Comparison of ENCODE assay signal across 16 mouse cellular contexts in genomic region chr17:42815374-42815773, GRCm38 (mm10).
DNase-seq lines count a peak whose midpoint lies in the region; ATAC-seq and TF ChIP-seq lines count a peak whose summit lies in the region.
"Had no signal": no experiment of that assay in that cellular context is flagged by ENCODE, and none has a peak within 500 bp of the region (broad histone marks: within the 10 kb centered on the region; RNA-seq: fewer than 3 reads in every experiment).

No protein-coding gene starts in this region.

- no peak overlapping the region for H3K4me3 ChIP-seq in stomach, postnatal 0 days (ENCODE audit: low read depth, low read length)
- no peak overlapping the region for H3K4me3 ChIP-seq in forebrain, embryonic 12.5 days (replicated peaks)
- H3K4me3 ChIP-seq: embryonic facial prominence, embryonic 13.5 days; kidney, embryonic 15.5 days; neural tube, embryonic 12.5 days had no signal

- WGBS in stomach, postnatal 0 days: 92% methylated on average over 3 of the region's 3 CpGs
- 92% methylated on average over 3 of the region's 3 CpGs for WGBS in forebrain, embryonic 12.5 days

- no peaks in the 10 kb centered on the region for H3K4me1 ChIP-seq in stomach, postnatal 0 days (replicated peaks; ENCODE audit: control insufficient read depth, insufficient read depth)
- H3K4me1 ChIP-seq in forebrain, embryonic 12.5 days: no peaks in the 10 kb centered on the region
- H3K4me1 ChIP-seq: embryonic facial prominence, embryonic 13.5 days; kidney, embryonic 15.5 days; neural tube, embryonic 12.5 days had no signal

- no peak overlapping the region for H3K27ac ChIP-seq in stomach, postnatal 0 days (replicated peaks)
- H3K27ac ChIP-seq in forebrain, embryonic 12.5 days: no peak overlapping the region
- H3K27ac ChIP-seq: embryonic facial prominence, embryonic 13.5 days; hindbrain, postnatal 0 days; kidney, embryonic 15.5 days; liver, embryonic 14.5 days; neural tube, embryonic 12.5 days had no signal

- no peaks in the 10 kb centered on the region for H3K9me3 ChIP-seq in stomach, postnatal 0 days (ENCODE audit: control insufficient read depth, low read length)
- H3K9me3 ChIP-seq in forebrain, embryonic 12.5 days: no peaks in the 10 kb centered on the region
- H3K9me3 ChIP-seq: embryonic facial prominence, embryonic 13.5 days; kidney, embryonic 15.5 days; neural tube, embryonic 12.5 days had no signal

- peak; percentile 17 for DNase-seq in kidney, adult 9 months
- no peak for DNase-seq in kidney, postnatal 25 days
- peak; percentile 15 for DNase-seq in thymus, postnatal 0 days (ENCODE audit: low spot score)
- no peak for DNase-seq in thymus, adult 18-20 months
- DNase-seq in stomach, postnatal 0 days (ENCODE audit: low spot score): no peak
- DNase-seq in gastrocnemius, adult 8-10 months (ENCODE audit: low spot score in 2 of 2): no peak
- DNase-seq: cerebellum, adult 11 months; heart, adult 18-20 months; thymus, postnatal 25 days had no signal

- no peak overlapping the region for H3K9ac ChIP-seq in stomach, postnatal 0 days (ENCODE audit: low read length)
- H3K9ac ChIP-seq in forebrain, embryonic 12.5 days: no peak overlapping the region
- H3K9ac ChIP-seq: embryonic facial prominence, embryonic 13.5 days; kidney, embryonic 15.5 days; liver, embryonic 14.5 days; neural tube, embryonic 12.5 days had no signal

- no peak for TF ChIP-seq EP300 in stomach, postnatal 0 days (optimal IDR thresholded peaks at IDR 0.05)

- no peak overlapping the region for H3K4me2 ChIP-seq in stomach, postnatal 0 days (replicated peaks; ENCODE audit: low read depth)
- no peak overlapping the region for H3K4me2 ChIP-seq in forebrain, embryonic 12.5 days
- H3K4me2 ChIP-seq: embryonic facial prominence, embryonic 13.5 days; kidney, embryonic 15.5 days; neural tube, embryonic 12.5 days had no signal

- ATAC-seq in granulocyte monocyte progenitor cell, adult 5-6 weeks (replicated peaks; ENCODE audit: poor library complexity, severe bottlenecking): peak; percentile 77
- ATAC-seq in stomach, postnatal 0 days (ENCODE audit: low FRiP score, low TSS enrichment): no peak
- ATAC-seq in forebrain, embryonic 12.5 days (ENCODE audit: low FRiP score): no peak
- ATAC-seq: hindbrain, postnatal 0 days had no signal

- H3K27me3 ChIP-seq in stomach, postnatal 0 days (ENCODE audit: control insufficient read depth, insufficient read depth, low read length): no peaks in the 10 kb centered on the region
- H3K27me3 ChIP-seq in forebrain, embryonic 12.5 days: no peaks in the 10 kb centered on the region
- H3K27me3 ChIP-seq: embryonic facial prominence, embryonic 13.5 days; kidney, embryonic 15.5 days; neural tube, embryonic 12.5 days had no signal

- peak; percentile 47 for TF ChIP-seq CTCF in stomach, postnatal 0 days (IDR thresholded peaks at IDR 0.05; ENCODE audit: low read depth)

- H3K36me3 ChIP-seq in stomach, postnatal 0 days (ENCODE audit: control insufficient read depth, insufficient read depth, low read length): peaks cover 3% of the 10 kb centered on the region; the same call in 1 of the 2 replicates
- peaks cover 10% of the 10 kb centered on the region; the same call in 1 of the 2 replicates for H3K36me3 ChIP-seq in forebrain, embryonic 12.5 days (replicated peaks)

Comparison
In these comparisons a context has a peak if more than half of its experiments do, and no peak if none do; other contexts are left out.
1. DNase-seq: peak in kidney, adult 9 months (single experiment) and thymus, postnatal 0 days (single experiment); none in kidney, postnatal 25 days (0 of 2), thymus, adult 18-20 months (0 of 2), stomach, postnatal 0 days (single experiment) and gastrocnemius, adult 8-10 months (0 of 2).